8 mouse cellular contexts compared by ENCODE assay signal in genomic region chr1:78725617-78726223, GRCm38 (mm10).
DNase-seq lines count a peak whose midpoint lies in the region; ATAC-seq and TF ChIP-seq lines count a peak whose summit lies in the region.

No protein-coding gene starts in this region.

- DNase-seq in layer of hippocampus, adult 2 months (ENCODE audit: low spot score in 2 of 2) = no peak
- DNase-seq in layer of hippocampus, adult 9-11 months = no peak
- peak; percentile 28 to 35 for DNase-seq in cerebellum, adult 18-20 months
- no peak for DNase-seq in embryonic facial prominence, embryonic 14.5 days (ENCODE audit: low spot score)
- no peak for DNase-seq in midbrain, embryonic 11.5 days (ENCODE audit: low spot score, missing footprints)
- no peak for DNase-seq in thymus, postnatal 36 days
- DNase-seq in gastrocnemius, postnatal 14 days = no peak
- DNase-seq in lung, postnatal 10 days = no peak

- H3K4me3 ChIP-seq in layer of hippocampus, adult 2 months = peak overlapping the region; percentile 19; the same call in 1 of the 2 replicates
- H3K4me3 ChIP-seq in embryonic facial prominence, embryonic 14.5 days (ENCODE audit: low read depth, low read length) = no peak overlapping the region
- H3K4me3 ChIP-seq in midbrain, embryonic 11.5 days (ENCODE audit: low read depth, low read length) = no peak overlapping the region

- TF ChIP-seq CTCF in layer of hippocampus, adult 2 months (conservative IDR thresholded peaks at IDR 0.05) = peak; percentile 76

- H3K9me3 ChIP-seq in embryonic facial prominence, embryonic 14.5 days (ENCODE audit: control insufficient read depth, low read length) = no peaks in the 10 kb centered on the region
- no peaks in the 10 kb centered on the region for H3K9me3 ChIP-seq in midbrain, embryonic 11.5 days (ENCODE audit: control insufficient read depth, low read length)

- WGBS in embryonic facial prominence, embryonic 14.5 days = 63% methylated on average over 6 of the region's 6 CpGs
- WGBS in midbrain, embryonic 11.5 days = 67% methylated on average over 6 of the region's 6 CpGs

- intact Hi-C loops in gastrocnemius, postnatal 14 days (cut with DNase I; ENCODE audit: low total_unique reads) = loop anchor here (2.0 kb wide), 1 partner anchor 715 kb away; the partner anchor contains the start of gene Scg2

- H3K4me2 ChIP-seq in embryonic facial prominence, embryonic 14.5 days (ENCODE audit: low read depth, low read length) = no peak overlapping the region
- no peak overlapping the region for H3K4me2 ChIP-seq in midbrain, embryonic 11.5 days

- ATAC-seq in embryonic facial prominence, embryonic 14.5 days (ENCODE audit: low read depth) = no peak
- peak; percentile 41; the same call in 1 of the 2 replicates for ATAC-seq in midbrain, embryonic 11.5 days (ENCODE audit: low FRiP score)

- peak overlapping the region; percentile 51; the same call in 1 of the 2 replicates for H3K27ac ChIP-seq in layer of hippocampus, adult 2 months
- H3K27ac ChIP-seq in embryonic facial prominence, embryonic 14.5 days (replicated peaks; ENCODE audit: low read depth, low read length) = no peak overlapping the region
- H3K27ac ChIP-seq in midbrain, embryonic 11.5 days (ENCODE audit: low read depth, low read length) = no peak overlapping the region

- H3K36me3 ChIP-seq in embryonic facial prominence, embryonic 14.5 days (ENCODE audit: control insufficient read depth, insufficient read depth, low read length) = no peaks in the 10 kb centered on the region
- H3K36me3 ChIP-seq in midbrain, embryonic 11.5 days (ENCODE audit: control insufficient read depth, insufficient read depth, low read length) = no peaks in the 10 kb centered on the region

- H3K4me1 ChIP-seq in embryonic facial prominence, embryonic 14.5 days (ENCODE audit: control insufficient read depth, insufficient read depth, low read length) = peaks cover 3% of the 10 kb centered on the region; the same call in 1 of the 2 replicates
- H3K4me1 ChIP-seq in midbrain, embryonic 11.5 days (ENCODE audit: control insufficient read depth, insufficient read depth, low read length) = no peaks in the 10 kb centered on the region

- no peaks in the 10 kb centered on the region for H3K27me3 ChIP-seq in embryonic facial prominence, embryonic 14.5 days (replicated peaks; ENCODE audit: control insufficient read depth, insufficient read depth, low read length)
- H3K27me3 ChIP-seq in midbrain, embryonic 11.5 days (ENCODE audit: control insufficient read depth, insufficient read depth, low read length) = no peaks in the 10 kb centered on the region

- H3K9ac ChIP-seq in embryonic facial prominence, embryonic 14.5 days (ENCODE audit: low read depth, low read length) = 0 out of 2 replicates have a peak overlapping the region, but pooled peaks have one; percentile 2
- no peak overlapping the region for H3K9ac ChIP-seq in midbrain, embryonic 11.5 days (ENCODE audit: low read length)

Comparison
In these comparisons a context has a peak if more than half of its experiments do, and no peak if none do; other contexts are left out.
1. DNase-seq: peak in cerebellum, adult 18-20 months (2 of 2); none in layer of hippocampus, adult 2 months (0 of 2), layer of hippocampus, adult 9-11 months (single experiment), embryonic facial prominence, embryonic 14.5 days (single experiment), midbrain, embryonic 11.5 days (single experiment), thymus, postnatal 36 days (0 of 2), gastrocnemius, postnatal 14 days (single experiment) and lung, postnatal 10 days (single experiment).